Mouse (Mus musculus): Measurements from ENCODE around the gene Ascl4.

DNA sequence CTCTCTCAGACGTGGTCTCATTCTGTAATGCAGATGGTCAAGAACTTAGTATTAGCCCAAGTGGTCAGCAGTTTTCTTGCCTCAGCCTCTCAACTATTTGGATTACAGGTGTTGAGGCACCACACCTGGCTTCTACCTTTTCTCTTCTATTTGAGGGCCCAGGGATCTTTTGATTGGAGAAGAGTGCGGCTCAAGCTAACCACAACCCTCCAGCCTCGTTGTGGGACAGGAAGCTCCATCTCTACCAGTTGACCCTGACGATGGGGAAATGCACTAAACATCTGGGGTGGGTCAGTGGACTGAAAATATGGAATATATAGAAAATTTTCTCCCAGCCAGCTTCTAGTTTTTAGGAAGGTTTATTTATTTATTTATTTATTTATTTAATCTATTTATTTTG is 64.9 kb downstream of the Ascl4 start:
- TF ChIP-seq CTCF (IDR thresholded peaks at IDR 0.05; ENCODE audit: control insufficient read depth, insufficient read depth, low read length) = no peak
- no peak for TF ChIP-seq POLR2A (IDR thresholded peaks at IDR 0.05; ENCODE audit: borderline replicate concordance, control insufficient read depth, low read depth, low read length)
